Mouse (Mus musculus) intestine, embryonic 16.5 days (tissue): Measurements from ENCODE around the gene Ncapd3. TPM values are rescaled to one million over a fixed set of nuclear protein-coding genes. Genes with fewer than 3 reads are reported as not detected.

ENCODE experiments used
- ATAC-seq: fragments of 200-750 bp; cut with Nextera tagmentation; 2 replicates; pipeline ENCODE4 v1.8.0; 2017; ENCODE audit warnings: moderate TSS enrichment, moderate library complexity
- H3K27ac ChIP-seq: fragments of 300-500 bp; sonication (generic); 2 replicates; pipeline ENCODE4 v1.5.1; 2014; ENCODE audit warnings: mild to moderate bottlenecking, low read length
- H3K27me3 ChIP-seq: fragments of 300-500 bp; sonication (generic); replicated peaks from 2 replicates; pipeline ENCODE4 v1.6.1; 2014; ENCODE audit warnings: low read length, control low read depth, mixed read lengths; ENCODE audit not compliant: control insufficient read depth, insufficient read depth
- H3K36me3 ChIP-seq: fragments of 300-500 bp; sonication (generic); 2 replicates; pipeline ENCODE4 v1.6.1; 2014; ENCODE audit warnings: low read length, control low read depth; ENCODE audit not compliant: control insufficient read depth, insufficient read depth
- H3K4me1 ChIP-seq: fragments of 300-500 bp; sonication (generic); 2 replicates; pipeline ENCODE4 v1.6.1; 2014; ENCODE audit warnings: low read length, control low read depth, mixed read lengths; ENCODE audit not compliant: control insufficient read depth, insufficient read depth
- H3K4me2 ChIP-seq: fragments of 300-500 bp; sonication (generic); 2 replicates; pipeline ENCODE4 v1.6.1; 2014; ENCODE audit warnings: low read depth, low read length, control low read depth
- H3K4me3 ChIP-seq: fragments of 300-500 bp; sonication (generic); 2 replicates; pipeline ENCODE4 v1.5.1; 2014; ENCODE audit warnings: mild to moderate bottlenecking, low read length
- H3K9ac ChIP-seq: fragments of 300-500 bp; sonication (generic); 2 replicates; pipeline ENCODE4 v1.6.1; 2014; ENCODE audit warnings: low read depth, low read length
- H3K9me3 ChIP-seq: fragments of 300-500 bp; sonication (generic); 2 replicates; pipeline ENCODE4 v1.6.1; 2016; ENCODE audit warnings: low read length, control low read depth; ENCODE audit not compliant: control insufficient read depth
- WGBS: fragments of 180-500 bp; shearing (Covaris S2); extraction: QIAGEN DNeasy Blood & Tissue Kit; methylation state at CpG from one replicate; pipeline ENCODE4 v1.1.7; 2014; 5-methylcytosine and 5-hydroxymethylcytosine counted together
- polyA plus RNA-seq: library from polyadenylated mRNA; unstranded; fragments of >200 nt; fragmentation: Nextera tagmentation; extraction: Ambion mirVana; gene quantifications from 2 replicates; pipeline ENCODE4 v1.2.1, GENCODE M21; 2015

The Ncapd3 gene
- 20.3 and 20.9 TPM in 2 replicates for polyA plus RNA-seq

DNA sequence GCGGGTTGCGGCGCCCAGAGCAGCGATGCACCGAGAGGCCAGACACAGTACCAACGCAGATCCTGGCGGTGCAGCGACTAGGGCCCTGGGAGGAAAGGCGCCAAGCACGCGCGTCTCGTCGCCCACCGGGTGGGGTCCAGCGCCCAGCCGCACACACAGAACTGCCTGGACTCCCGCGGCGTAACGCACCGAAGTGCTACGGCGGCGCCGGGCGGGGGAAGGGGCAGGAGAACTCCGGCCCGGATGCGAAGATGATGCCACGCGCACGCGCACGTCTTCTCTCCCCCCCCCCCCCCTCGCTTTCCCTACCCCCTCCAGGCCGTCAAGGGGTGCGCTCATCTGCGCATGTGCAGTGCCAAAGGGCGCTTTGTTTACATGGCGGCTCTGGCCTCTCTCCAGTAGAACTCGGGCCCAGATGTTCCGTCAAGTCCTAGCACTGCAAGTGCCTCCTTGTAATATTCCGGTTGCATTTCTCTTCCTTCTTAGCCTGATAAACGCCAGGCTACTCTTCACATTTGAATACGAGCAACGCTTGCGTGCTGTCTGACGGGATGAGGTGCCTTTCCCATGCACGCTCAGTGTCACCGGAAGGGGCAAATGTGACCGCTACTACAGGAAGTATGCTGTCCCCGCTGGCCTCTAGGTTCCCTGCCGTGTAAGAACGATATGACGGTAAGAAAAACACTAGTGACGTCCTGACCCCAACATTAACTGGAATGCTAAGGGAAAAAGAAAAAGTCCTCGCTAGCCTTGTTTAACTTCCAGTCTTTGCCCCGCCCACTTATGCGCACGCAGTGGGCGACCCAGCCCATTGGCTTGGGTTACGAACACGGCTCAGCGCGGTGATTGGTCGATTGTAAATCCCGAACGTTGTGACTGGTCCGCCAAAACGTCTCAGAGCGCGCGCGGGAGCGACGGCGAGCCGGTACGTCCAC, at the start of gene Ncapd3, which contains the start of gene Vps26b:
TSS of gene Ncapd3 (plus strand) at position 348 of the 935 bp plus-strand sequence.
TSS of gene Vps26b (minus strand) at position 238 of the 935 bp plus-strand sequence.
- no peaks in the 10 kb centered on the region for H3K27me3 ChIP-seq
- under 1% methylated on average over 70 of the region's 80 CpGs for WGBS
- ATAC-seq: peak; percentile 95
- no peaks in the 10 kb centered on the region for H3K36me3 ChIP-seq
- H3K9ac ChIP-seq: peak within 1 kb of the TSS; percentile 96
- H3K4me1 ChIP-seq: peaks cover 34% of the 10 kb centered on the region
- H3K27ac ChIP-seq: peak within 1 kb of the TSS; percentile 92
- H3K4me3 ChIP-seq: peak within 1 kb of the TSS; percentile 98
- H3K4me2 ChIP-seq: peak within 1 kb of the TSS; percentile 86
- no peaks in the 10 kb centered on the region for H3K9me3 ChIP-seq

DNA sequence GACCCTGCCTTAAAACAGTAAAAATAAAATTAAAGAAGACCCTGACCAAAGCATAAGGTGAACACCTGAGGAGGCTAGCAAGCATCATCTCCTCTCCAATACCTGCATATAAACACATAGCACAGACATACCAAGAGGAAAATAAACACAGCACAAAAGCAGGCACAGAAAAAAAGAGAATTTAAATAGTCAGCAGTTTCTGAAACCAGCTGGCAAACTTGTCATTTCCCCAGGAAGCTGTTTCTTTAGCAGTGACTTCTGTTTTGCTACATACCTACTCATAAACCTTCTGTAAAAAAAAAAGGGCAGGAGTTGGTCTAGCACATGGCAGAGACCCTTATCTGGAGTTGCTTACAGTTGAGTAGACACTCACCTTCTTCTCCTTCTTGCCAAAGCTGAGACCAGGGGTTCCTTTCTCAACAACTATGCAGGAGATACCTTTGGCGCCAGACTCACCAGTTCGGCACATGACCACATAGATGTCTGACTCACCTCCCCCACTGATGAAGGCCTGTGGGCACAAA, 44.8 kb upstream of the Ncapd3 start:
- ATAC-seq: no peak

GRCm38 (mm10) chr9:26985668-26986277, 44.2 kb upstream of the Ncapd3 start:
- 88% methylated on average over 6 of the region's 6 CpGs for WGBS

More for the DNA sequence above, 44.8 kb upstream of the Ncapd3 start:
- Histone ChIP-seq H3K27me3 (no peaks in the 10 kb centered on the region), H3K9ac (no peak overlapping the region), H3K4me1 (no peaks in the 10 kb centered on the region), H3K9me3 (no peaks in the 10 kb centered on the region), H3K27ac (no peak overlapping the region), H3K4me2 (no peak overlapping the region), H3K36me3 (no peaks in the 10 kb centered on the region), H3K4me3 (no peak overlapping the region)
- 82% methylated on average over 2 of the region's 2 CpGs for WGBS

DNA sequence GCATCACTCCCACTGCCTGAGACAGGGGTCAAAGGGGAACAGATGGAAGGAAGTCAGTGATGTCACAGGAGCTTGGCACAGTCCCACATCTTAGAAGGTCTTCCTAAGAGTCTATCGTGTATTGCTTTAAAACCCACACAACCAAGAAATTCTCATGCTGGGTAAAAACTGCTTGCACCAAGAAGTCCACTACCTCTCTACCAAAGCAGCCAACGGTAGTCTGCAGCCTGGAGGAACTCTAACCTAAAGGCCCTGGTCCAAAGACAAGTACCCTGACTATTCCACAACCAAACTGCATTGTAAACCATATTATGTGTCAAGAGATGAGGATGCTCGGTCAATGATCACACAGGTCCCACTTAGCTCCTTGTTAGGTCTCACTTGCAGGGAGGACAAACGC, 39.8 kb upstream of the Ncapd3 start:
- 93% methylated on average over 4 of the region's 4 CpGs for WGBS
- Histone ChIP-seq H3K36me3 (0 out of 2 replicates have a peak, but pooled peaks cover 3% of the 10 kb centered on the region), H3K27me3 (no peaks in the 10 kb centered on the region)

More at GRCm38 (mm10) chr9:26985668-26986277, 44.2 kb upstream of the Ncapd3 start:
- Histone ChIP-seq H3K27me3 (no peaks in the 10 kb centered on the region), H3K4me3 (no peak overlapping the region), H3K9me3 (no peaks in the 10 kb centered on the region), H3K9ac (no peak overlapping the region), H3K36me3 (0 out of 2 replicates have a peak, but pooled peaks cover 3% of the 10 kb centered on the region), H3K4me2 (no peak overlapping the region), H3K4me1 (no peaks in the 10 kb centered on the region), H3K27ac (no peak overlapping the region)
- ATAC-seq: no peak

GRCm38 (mm10) chr9:26993118-26993517, 36.9 kb upstream of the Ncapd3 start:
- no peaks in the 10 kb centered on the region for H3K9me3 ChIP-seq
- H3K4me1 ChIP-seq: peaks cover 2% of the 10 kb centered on the region; the same call in 1 of the 2 replicates
- no peak for ATAC-seq
- H3K36me3 ChIP-seq: 0 out of 2 replicates have a peak, but pooled peaks cover 3% of the 10 kb centered on the region
- no peak overlapping the region for H3K9ac ChIP-seq
- no peak overlapping the region for H3K4me2 ChIP-seq
- WGBS: 87% methylated on average over 10 of the region's 10 CpGs
- no peaks in the 10 kb centered on the region for H3K27me3 ChIP-seq
- no peak overlapping the region for H3K4me3 ChIP-seq
- H3K27ac ChIP-seq: no peak overlapping the region

More for the DNA sequence above, 39.8 kb upstream of the Ncapd3 start:
- ATAC-seq: no peak
- Histone ChIP-seq H3K9me3 (no peaks in the 10 kb centered on the region), H3K27ac (no peak overlapping the region), H3K9ac (no peak overlapping the region), H3K4me3 (no peak overlapping the region), H3K4me2 (no peak overlapping the region), H3K4me1 (no peaks in the 10 kb centered on the region)

GRCm38 (mm10) chr9:26993900-26994299, 36.1 kb upstream of the Ncapd3 start:
- WGBS: 89% methylated on average over 3 of the region's 3 CpGs
- no peak overlapping the region for H3K4me2 ChIP-seq

GRCm38 (mm10) chr9:26997062-26997461, 32.9 kb upstream of the Ncapd3 start:
- no peak for ATAC-seq

More at GRCm38 (mm10) chr9:26993900-26994299, 36.1 kb upstream of the Ncapd3 start:
- no peak for ATAC-seq
- no peak overlapping the region for H3K27ac ChIP-seq
- H3K4me3 ChIP-seq: no peak overlapping the region
- no peaks in the 10 kb centered on the region for H3K9me3 ChIP-seq
- H3K36me3 ChIP-seq: 0 out of 2 replicates have a peak, but pooled peaks cover 3% of the 10 kb centered on the region
- no peaks in the 10 kb centered on the region for H3K27me3 ChIP-seq
- H3K4me1 ChIP-seq: peaks cover 5% of the 10 kb centered on the region; the same call in 1 of the 2 replicates
- no peak overlapping the region for H3K9ac ChIP-seq

DNA sequence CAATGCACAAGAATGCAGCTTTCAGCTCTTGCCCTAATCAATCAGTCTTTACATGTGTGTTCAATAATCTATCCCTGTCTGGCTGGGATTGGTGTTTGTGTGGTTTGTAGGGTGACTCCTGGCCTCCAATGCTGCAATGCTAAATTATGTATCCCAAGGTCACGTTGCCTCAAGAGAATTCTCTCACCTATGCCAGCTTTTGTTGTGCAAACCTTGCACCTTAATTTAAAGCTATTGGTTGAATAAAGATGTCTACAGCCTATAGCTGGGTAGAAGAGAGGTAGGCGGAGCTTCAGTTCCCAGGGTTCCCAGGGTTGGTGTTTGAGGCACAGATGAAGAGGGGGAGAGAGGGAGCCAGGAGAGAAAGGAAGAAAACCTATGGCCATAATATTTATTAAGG, 32.5 kb upstream of the Ncapd3 start:
- no peak overlapping the region for H3K27ac ChIP-seq
- WGBS: 93% methylated on average over 2 of the region's 2 CpGs
- H3K4me3 ChIP-seq: no peak overlapping the region
- H3K27me3 ChIP-seq: no peaks in the 10 kb centered on the region
- H3K4me2 ChIP-seq: no peak overlapping the region
- no peaks in the 10 kb centered on the region for H3K9me3 ChIP-seq
- H3K9ac ChIP-seq: no peak overlapping the region
- ATAC-seq: no peak
- peaks cover 16% of the 10 kb centered on the region for H3K4me1 ChIP-seq
- no peaks in the 10 kb centered on the region for H3K36me3 ChIP-seq

More at GRCm38 (mm10) chr9:26997062-26997461, 32.9 kb upstream of the Ncapd3 start:
- no peak overlapping the region for H3K27ac ChIP-seq
- peaks cover 16% of the 10 kb centered on the region for H3K4me1 ChIP-seq
- WGBS: 90% methylated on average over 3 of the region's 3 CpGs
- H3K9ac ChIP-seq: no peak overlapping the region
- H3K4me2 ChIP-seq: no peak overlapping the region
- H3K36me3 ChIP-seq: no peaks in the 10 kb centered on the region
- H3K4me3 ChIP-seq: no peak overlapping the region
- no peaks in the 10 kb centered on the region for H3K27me3 ChIP-seq
- H3K9me3 ChIP-seq: no peaks in the 10 kb centered on the region
